Mouse (Mus musculus): ENCODE data around the gene Sh3rf1. TPM values are rescaled to one million over a fixed set of nuclear protein-coding genes. Genes with fewer than 3 reads are reported as not detected.

The Sh3rf1 gene
- polyA plus RNA-seq, 1 experiment, result 5.5 TPM

DNA sequence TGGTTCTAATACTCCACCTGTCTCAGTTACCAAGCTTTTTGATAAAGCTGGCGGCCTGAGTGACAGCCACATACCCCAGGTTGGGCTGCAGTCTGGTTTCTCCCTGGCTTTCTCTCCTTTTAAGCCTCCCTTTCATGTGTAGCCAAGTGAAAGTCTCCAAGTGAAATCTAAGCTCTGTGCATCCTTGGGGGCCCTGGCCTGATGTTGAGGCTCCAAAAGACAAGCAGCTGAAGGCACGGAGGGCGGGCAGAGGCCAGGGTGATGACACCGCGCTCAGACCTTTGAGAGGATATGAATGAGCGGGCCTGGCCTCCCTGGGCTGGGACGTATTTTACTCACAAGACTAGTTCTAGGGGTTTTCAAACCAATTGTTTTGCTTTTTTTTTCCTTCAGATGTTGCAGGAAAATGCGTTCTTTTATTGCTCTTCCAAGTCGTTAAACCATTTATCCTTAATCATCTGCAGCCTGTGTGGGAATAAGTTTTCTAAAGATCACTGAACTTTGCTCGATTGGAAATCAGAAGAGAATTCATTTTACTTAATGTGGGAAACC lies 100.8 kb downstream of the Sh3rf1 start:
- H3K27ac ChIP-seq (ENCODE audit: insufficient read depth, low read length), result no peak overlapping the region
- no peak for DNase-seq
- H3K4me1 ChIP-seq (ENCODE audit: control insufficient read depth, insufficient read depth, low read length), result no peaks in the 10 kb centered on the region
- no peak overlapping the region for H3K4me3 ChIP-seq (replicated peaks; ENCODE audit: insufficient read depth, low read depth, low read length)
- TF ChIP-seq CTCF (IDR thresholded peaks at IDR 0.05; ENCODE audit: borderline replicate concordance, insufficient read depth, low read depth, low read length) (no peak), POLR2A (IDR thresholded peaks at IDR 0.05; ENCODE audit: borderline replicate concordance, insufficient read depth, low read length) (no peak)
- H3K27me3 ChIP-seq (ENCODE audit: control insufficient read depth, insufficient read depth, low read length), result no peaks in the 10 kb centered on the region
- 55% methylated on average over 10 of the region's 10 CpGs for WGBS

DNA sequence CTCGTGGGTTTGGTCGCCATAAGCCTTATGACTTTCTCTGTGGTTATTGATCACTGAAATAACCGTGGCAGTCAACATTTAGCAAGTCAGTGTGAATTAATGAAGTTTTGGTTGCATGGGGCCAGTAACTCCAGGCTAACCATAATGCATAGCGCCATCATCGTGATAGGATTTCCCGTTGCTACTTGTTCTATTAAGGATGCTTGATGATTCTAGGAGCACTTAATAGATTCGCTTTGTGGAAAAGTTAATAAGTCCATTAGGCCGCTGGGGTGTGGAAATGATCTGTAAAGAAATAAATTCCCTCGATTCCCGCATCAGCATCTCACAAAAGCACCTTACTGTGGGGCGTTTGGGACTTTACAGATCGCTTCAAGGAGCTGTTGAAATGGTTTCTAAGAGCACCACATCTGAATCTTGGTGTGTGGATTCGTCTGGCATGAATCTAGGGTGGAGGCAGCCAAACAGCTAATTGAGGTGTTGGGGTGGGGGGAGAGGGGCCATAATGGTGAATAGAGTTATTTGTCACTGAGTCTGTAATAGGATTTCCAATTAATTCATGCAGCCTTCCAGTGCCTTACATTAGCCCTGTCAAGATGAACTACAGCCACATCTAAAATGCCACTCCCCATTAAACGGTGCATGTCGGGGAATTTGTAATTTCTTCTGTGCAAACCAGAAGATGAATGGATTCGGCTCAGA lies 101.5 kb downstream of the Sh3rf1 start:
- Histone ChIP-seq H3K4me1 (ENCODE audit: control insufficient read depth, insufficient read depth, low read length) (no peaks in the 10 kb centered on the region), H3K4me3 (replicated peaks; ENCODE audit: insufficient read depth, low read depth, low read length) (no peak overlapping the region), H3K27ac (ENCODE audit: insufficient read depth, low read length) (no peak overlapping the region), H3K27me3 (ENCODE audit: control insufficient read depth, insufficient read depth, low read length) (no peaks in the 10 kb centered on the region)
- TF ChIP-seq CTCF (IDR thresholded peaks at IDR 0.05; ENCODE audit: borderline replicate concordance, insufficient read depth, low read depth, low read length), result no peak
- no peak for TF ChIP-seq POLR2A (IDR thresholded peaks at IDR 0.05; ENCODE audit: borderline replicate concordance, insufficient read depth, low read length)
- 65% methylated on average over 16 of the region's 16 CpGs for WGBS
- DNase-seq, result no peak

DNA sequence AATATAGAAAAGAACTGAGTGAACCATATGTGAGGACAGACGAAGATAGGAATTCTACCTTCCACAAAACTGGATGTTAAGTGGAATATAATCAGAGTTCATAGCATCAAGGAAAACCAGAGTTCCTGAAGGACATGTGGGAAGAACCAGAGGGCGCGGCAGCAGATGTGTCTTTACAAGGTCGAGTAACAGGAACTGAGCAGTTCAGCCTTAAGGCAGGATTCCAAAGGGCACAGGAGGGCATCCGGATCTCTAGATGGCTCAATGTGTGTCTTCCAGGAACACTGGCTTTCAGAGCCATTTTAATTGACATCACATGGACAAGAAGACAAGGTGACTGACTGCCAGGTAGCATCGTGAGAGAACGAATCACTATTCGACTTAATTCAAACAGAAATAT lies 102.6 kb downstream of the Sh3rf1 start:
- no peak for DNase-seq
- no peaks in the 10 kb centered on the region for H3K4me1 ChIP-seq (ENCODE audit: control insufficient read depth, insufficient read depth, low read length)
- no peaks in the 10 kb centered on the region for H3K27me3 ChIP-seq (ENCODE audit: control insufficient read depth, insufficient read depth, low read length)
- no peak overlapping the region for H3K27ac ChIP-seq (ENCODE audit: insufficient read depth, low read length)
- no peak overlapping the region for H3K4me3 ChIP-seq (replicated peaks; ENCODE audit: insufficient read depth, low read depth, low read length)
- 88% methylated on average over 8 of the region's 8 CpGs for WGBS
- TF ChIP-seq POLR2A (IDR thresholded peaks at IDR 0.05; ENCODE audit: borderline replicate concordance, insufficient read depth, low read length) (no peak), CTCF (IDR thresholded peaks at IDR 0.05; ENCODE audit: borderline replicate concordance, insufficient read depth, low read depth, low read length) (no peak)

DNA sequence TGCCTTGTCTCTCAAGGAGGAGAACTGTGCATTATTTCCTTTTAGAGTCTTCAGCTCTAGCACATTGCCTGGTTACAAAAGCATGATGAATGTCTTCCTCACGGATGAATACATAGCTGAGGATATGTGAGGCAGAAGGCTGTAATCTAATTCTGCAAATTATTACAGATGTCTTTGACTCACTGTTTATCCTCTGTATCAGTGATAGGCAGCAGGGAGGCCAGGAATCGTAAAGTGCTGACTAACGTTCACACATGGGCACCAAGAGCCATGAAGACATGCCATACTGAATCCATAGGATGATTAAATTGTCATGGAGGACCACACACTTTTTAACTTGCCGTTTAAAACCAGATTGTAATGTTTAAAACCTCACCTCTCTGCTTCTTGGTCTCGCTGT lies 103.7 kb downstream of the Sh3rf1 start:
- H3K27ac ChIP-seq (ENCODE audit: insufficient read depth, low read length), result no peak overlapping the region
- WGBS, result 92% methylated on average over 5 of the region's 5 CpGs
- no peak for DNase-seq

DNA sequence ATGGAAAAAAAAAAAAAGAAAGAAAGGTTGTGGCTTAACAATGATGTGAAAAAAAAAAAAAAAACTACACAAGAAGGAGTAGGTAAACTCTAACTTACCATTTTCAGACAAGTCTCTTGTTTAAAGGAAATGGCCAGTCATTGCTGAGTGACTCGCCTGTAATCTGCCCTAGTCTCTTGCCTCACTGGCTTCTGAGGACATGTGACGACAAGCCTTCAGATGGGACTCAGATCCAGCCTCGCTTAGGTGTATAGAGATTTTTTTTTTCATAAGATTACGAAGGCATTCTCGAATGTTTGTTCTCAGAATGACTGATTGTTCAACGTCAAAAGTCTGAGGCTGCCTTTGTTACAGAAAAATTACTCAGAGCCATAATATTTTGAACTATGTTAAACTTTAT lies 116.0 kb downstream of the Sh3rf1 start:
- H3K4me3 ChIP-seq (replicated peaks; ENCODE audit: insufficient read depth, low read depth, low read length), result no peak overlapping the region
- DNase-seq, result no peak
- no peak overlapping the region for H3K27ac ChIP-seq (ENCODE audit: insufficient read depth, low read length)
- no peaks in the 10 kb centered on the region for H3K27me3 ChIP-seq (ENCODE audit: control insufficient read depth, insufficient read depth, low read length)
- TF ChIP-seq CTCF (IDR thresholded peaks at IDR 0.05; ENCODE audit: borderline replicate concordance, insufficient read depth, low read depth, low read length), result no peak
- no peak for TF ChIP-seq POLR2A (IDR thresholded peaks at IDR 0.05; ENCODE audit: borderline replicate concordance, insufficient read depth, low read length)
- no peaks in the 10 kb centered on the region for H3K4me1 ChIP-seq (ENCODE audit: control insufficient read depth, insufficient read depth, low read length)
- 91% methylated on average over 6 of the region's 6 CpGs for WGBS

More for the DNA sequence above, 103.7 kb downstream of the Sh3rf1 start:
- no peaks in the 10 kb centered on the region for H3K27me3 ChIP-seq (ENCODE audit: control insufficient read depth, insufficient read depth, low read length)
- H3K4me3 ChIP-seq (replicated peaks; ENCODE audit: insufficient read depth, low read depth, low read length), result no peak overlapping the region
- H3K4me1 ChIP-seq (ENCODE audit: control insufficient read depth, insufficient read depth, low read length), result no peaks in the 10 kb centered on the region
- TF ChIP-seq CTCF (IDR thresholded peaks at IDR 0.05; ENCODE audit: borderline replicate concordance, insufficient read depth, low read depth, low read length), result no peak
- TF ChIP-seq POLR2A (IDR thresholded peaks at IDR 0.05; ENCODE audit: borderline replicate concordance, insufficient read depth, low read length), result no peak

DNA sequence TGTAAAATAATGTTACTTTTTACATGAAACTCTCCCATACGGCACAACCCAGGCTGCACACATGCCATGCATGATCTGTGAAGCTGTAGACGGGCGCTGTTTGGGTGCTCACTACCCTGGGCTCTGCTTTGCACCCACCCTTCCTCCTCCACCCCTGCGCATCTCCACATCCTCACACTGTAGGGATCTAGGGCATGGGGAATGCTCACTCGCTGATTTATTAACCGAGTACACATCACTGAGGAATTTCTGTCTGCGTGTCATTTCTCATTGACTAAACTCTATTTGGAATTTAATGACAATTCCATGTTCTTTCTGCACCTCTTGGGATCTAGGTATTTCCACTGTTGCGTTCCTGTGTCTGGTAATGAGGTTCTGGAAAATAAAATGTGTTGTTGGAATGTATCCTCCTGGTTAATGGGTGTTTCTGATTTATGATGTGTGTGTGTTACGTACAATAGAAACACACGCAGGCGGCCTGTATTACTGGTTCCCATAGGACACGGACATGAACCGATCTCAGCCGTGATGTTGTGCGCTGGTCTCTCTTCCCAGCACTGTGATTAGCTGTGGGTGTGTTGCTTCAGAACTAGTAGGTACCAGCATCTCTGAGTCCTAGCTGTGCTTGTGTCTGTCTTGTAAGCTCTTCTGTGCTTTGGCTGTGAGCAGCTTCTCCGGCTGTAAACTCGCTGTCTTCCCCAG lies 116.8 kb downstream of the Sh3rf1 start:
- no peak overlapping the region for H3K27ac ChIP-seq (ENCODE audit: insufficient read depth, low read length)

DNA sequence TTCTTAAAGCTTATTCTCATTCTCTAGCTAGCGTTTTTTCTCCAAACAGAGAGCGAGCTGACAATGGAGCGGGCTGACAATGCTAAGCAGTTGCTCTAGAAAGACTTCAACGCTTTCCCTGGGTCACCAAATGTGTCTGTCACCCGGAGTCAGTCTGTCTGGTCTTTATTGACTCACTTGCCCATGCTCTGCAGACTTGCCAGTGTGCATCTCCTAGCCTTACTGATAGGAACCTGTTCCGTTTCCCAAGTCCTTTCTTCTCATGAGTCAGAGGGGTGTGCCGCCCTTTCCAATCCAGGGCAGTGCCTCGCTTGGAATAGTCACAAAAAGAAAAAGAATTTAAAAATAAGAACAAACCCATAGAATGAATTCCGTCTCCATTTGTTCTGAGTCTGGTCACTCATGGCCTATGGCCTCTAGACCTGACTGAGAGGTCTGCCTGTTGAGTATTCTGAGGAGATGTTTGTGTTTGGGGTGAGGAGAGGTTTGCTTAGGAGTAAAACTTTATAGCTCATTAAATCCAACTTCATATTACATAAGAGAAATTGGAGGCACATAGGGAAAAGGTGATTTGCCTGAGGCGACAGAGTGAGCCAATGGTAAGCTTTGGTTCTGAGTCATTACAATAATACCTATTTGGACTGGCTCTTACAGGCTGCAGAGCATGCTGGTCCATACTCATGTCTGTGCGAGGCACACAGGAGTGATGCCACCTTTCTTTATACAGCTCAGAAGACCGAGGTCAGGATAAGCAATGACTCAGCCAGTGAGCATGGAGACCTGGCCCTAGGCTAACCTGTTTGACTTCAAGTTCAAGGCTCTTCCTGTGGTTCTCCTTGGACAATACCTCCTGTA lies 118.1 kb downstream of the Sh3rf1 start:
- Histone ChIP-seq H3K4me1 (ENCODE audit: control insufficient read depth, insufficient read depth, low read length) (no peaks in the 10 kb centered on the region), H3K27ac (ENCODE audit: insufficient read depth, low read length) (no peak overlapping the region), H3K27me3 (ENCODE audit: control insufficient read depth, insufficient read depth, low read length) (no peaks in the 10 kb centered on the region), H3K4me3 (replicated peaks; ENCODE audit: insufficient read depth, low read depth, low read length) (no peak overlapping the region)
- 88% methylated on average over 12 of the region's 12 CpGs for WGBS
- no peak for TF ChIP-seq CTCF (IDR thresholded peaks at IDR 0.05; ENCODE audit: borderline replicate concordance, insufficient read depth, low read depth, low read length)
- no peak for TF ChIP-seq POLR2A (IDR thresholded peaks at IDR 0.05; ENCODE audit: borderline replicate concordance, insufficient read depth, low read length)
- DNase-seq, result no peak

More for the DNA sequence above, 116.8 kb downstream of the Sh3rf1 start:
- no peaks in the 10 kb centered on the region for H3K27me3 ChIP-seq (ENCODE audit: control insufficient read depth, insufficient read depth, low read length)
- DNase-seq, result no peak
- H3K4me1 ChIP-seq (ENCODE audit: control insufficient read depth, insufficient read depth, low read length), result no peaks in the 10 kb centered on the region
- no peak overlapping the region for H3K4me3 ChIP-seq (replicated peaks; ENCODE audit: insufficient read depth, low read depth, low read length)
- no peak for TF ChIP-seq CTCF (IDR thresholded peaks at IDR 0.05; ENCODE audit: borderline replicate concordance, insufficient read depth, low read depth, low read length)
- no peak for TF ChIP-seq POLR2A (IDR thresholded peaks at IDR 0.05; ENCODE audit: borderline replicate concordance, insufficient read depth, low read length)
- WGBS, result 95% methylated on average over 17 of the region's 17 CpGs
